Mouse (Mus musculus): Measurements from ENCODE around the gene Gpr107. TPM values are rescaled to one million over a fixed set of nuclear protein-coding genes. Genes with fewer than 3 reads are reported as not detected.

Gpr107 gene
- polyA plus RNA-seq, 1 experiment from 2014 or later, result 38.1 TPM

- WGBS, result 36% methylated on average over 3 of the region's 3 CpGs
- Histone ChIP-seq H3K9ac (peak overlapping the region; percentile 96), H3K36me3 (peaks cover 23% of the 10 kb centered on the region), H3K4me3 (peak overlapping the region; percentile 87), H3K27me3 (peaks cover 18% of the 10 kb centered on the region; the same call in 1 of the 2 replicates), H3K4me1 (replicated peaks) (peaks cover 25% of the 10 kb centered on the region), H3K4me2 (peak overlapping the region; percentile 84), H3K9me3 (no peaks in the 10 kb centered on the region), H3K27ac (peak overlapping the region; percentile 91; the same call in 1 of the 2 replicates)
- ATAC-seq (ENCODE audit: low FRiP score), result no peak
Measured at GRCm38 (mm10) chr2:31142505-31142904, 9.6 kb upstream of the Gpr107 start.

- Histone ChIP-seq H3K36me3 (peaks cover 31% of the 10 kb centered on the region), H3K4me3 (no peak overlapping the region), H3K27me3 (peaks cover 18% of the 10 kb centered on the region; the same call in 1 of the 2 replicates), H3K9me3 (no peaks in the 10 kb centered on the region), H3K27ac (no peak overlapping the region), H3K4me1 (replicated peaks) (peaks cover 23% of the 10 kb centered on the region), H3K4me2 (no peak overlapping the region), H3K9ac (no peak overlapping the region)
- no peak for ATAC-seq (ENCODE audit: low FRiP score)
- WGBS, result 84% methylated on average over 6 of the region's 6 CpGs
Measured at GRCm38 (mm10) chr2:31143326-31143725, 8.8 kb upstream of the Gpr107 start.

DNA sequence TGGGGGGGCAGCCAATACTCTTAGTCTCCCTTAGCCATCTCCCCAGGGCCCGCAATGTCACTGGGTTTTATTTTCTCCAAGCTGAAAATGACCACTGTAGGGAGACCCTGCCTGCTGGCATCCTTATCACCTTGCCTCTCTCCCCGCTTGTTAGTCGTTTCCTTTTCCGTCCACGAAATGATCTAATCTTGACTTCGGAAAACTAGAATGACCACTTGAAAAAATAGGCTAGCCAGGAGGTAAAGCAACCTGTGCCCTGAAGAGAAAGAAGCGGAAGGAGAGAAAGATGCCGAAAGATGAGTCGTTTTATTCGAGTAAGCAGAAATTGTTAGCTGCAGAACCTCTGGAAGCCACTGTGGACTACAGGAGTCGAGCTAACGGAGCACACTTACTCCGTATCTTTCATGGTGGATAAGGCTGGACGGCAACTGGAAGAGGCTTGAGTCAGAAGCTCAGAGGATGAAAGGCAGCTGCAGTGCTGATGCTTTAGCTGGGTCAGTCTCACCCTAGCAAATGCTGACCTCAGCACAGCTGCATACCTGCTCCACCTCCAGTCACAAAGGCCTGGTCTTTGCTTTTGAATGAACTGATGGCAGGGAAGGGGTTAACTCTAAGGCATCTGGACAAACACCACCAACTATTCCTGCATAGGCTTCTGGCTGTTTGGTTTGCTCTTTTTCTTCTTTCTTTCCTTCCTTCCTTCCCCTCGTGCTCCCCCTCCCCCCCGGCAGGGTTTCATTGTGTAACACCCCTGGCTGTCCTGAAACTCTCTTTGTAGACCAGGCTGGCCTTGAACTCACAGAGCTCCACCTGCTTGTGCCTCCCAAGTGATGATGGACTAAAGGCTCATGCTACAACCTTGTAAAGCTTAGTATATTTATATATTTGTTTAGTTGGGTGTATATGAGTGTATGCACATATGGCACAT lies 8.1 kb upstream of the Gpr107 start:
- 83% methylated on average over 16 of the region's 16 CpGs for WGBS
- Histone ChIP-seq H3K4me1 (replicated peaks) (peaks cover 23% of the 10 kb centered on the region), H3K9me3 (no peaks in the 10 kb centered on the region), H3K27me3 (peaks cover 18% of the 10 kb centered on the region; the same call in 1 of the 2 replicates), H3K4me2 (no peak overlapping the region), H3K27ac (no peak overlapping the region), H3K9ac (no peak overlapping the region), H3K4me3 (no peak overlapping the region), H3K36me3 (peaks cover 35% of the 10 kb centered on the region)
- ATAC-seq (ENCODE audit: low FRiP score), result no peak

GRCm38 (mm10) chr2:31144901-31145300 lies 7.2 kb upstream of the Gpr107 start:
- no peak overlapping the region for H3K27ac ChIP-seq
- no peak overlapping the region for H3K4me2 ChIP-seq
- H3K36me3 ChIP-seq, result peaks cover 43% of the 10 kb centered on the region
- no peak for ATAC-seq (ENCODE audit: low FRiP score)
- H3K9me3 ChIP-seq, result no peaks in the 10 kb centered on the region
- H3K27me3 ChIP-seq, result peaks cover 18% of the 10 kb centered on the region; the same call in 1 of the 2 replicates
- H3K4me1 ChIP-seq (replicated peaks), result peaks cover 17% of the 10 kb centered on the region
- no peak overlapping the region for H3K9ac ChIP-seq
- H3K4me3 ChIP-seq, result no peak overlapping the region
- WGBS, result 84% methylated on average over 1 of the region's 1 CpGs

DNA sequence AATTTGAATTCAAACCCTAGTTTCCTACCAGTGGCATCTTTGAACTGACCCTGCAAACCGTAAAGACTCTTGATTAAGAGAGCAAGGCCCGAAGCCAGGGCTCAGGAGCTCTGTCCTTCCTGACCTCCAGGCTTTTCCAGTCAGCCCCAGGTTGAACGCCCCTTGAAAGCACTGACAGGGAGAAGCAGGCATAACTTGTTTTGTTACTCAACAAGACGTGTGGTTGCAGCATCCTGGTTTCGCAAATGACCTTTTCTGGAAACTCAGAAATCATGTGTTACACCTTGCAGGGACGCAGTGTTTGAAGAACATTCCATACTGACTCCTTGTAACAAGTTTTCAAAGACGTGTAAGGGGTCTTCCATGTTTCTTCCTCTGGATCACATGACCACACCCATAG lies 5.1 kb upstream of the Gpr107 start:
- no peak overlapping the region for H3K4me3 ChIP-seq
- peaks cover 12% of the 10 kb centered on the region; the same call in 1 of the 2 replicates for H3K27me3 ChIP-seq
- no peak overlapping the region for H3K27ac ChIP-seq
- no peak overlapping the region for H3K4me2 ChIP-seq
- no peaks in the 10 kb centered on the region for H3K9me3 ChIP-seq
- no peak overlapping the region for H3K9ac ChIP-seq
- no peak for ATAC-seq (ENCODE audit: low FRiP score)
- H3K4me1 ChIP-seq (replicated peaks), result peaks cover 12% of the 10 kb centered on the region
- WGBS, result 91% methylated on average over 7 of the region's 7 CpGs
- H3K36me3 ChIP-seq, result peaks cover 51% of the 10 kb centered on the region

GRCm38 (mm10) chr2:31150762-31151161 lies 1.4 kb upstream of the Gpr107 start:
- Histone ChIP-seq H3K4me1 (replicated peaks) (peaks cover 28% of the 10 kb centered on the region), H3K4me2 (peak overlapping the region; percentile 90; the same call in 1 of the 2 replicates), H3K27ac (no peak overlapping the region), H3K27me3 (no peaks in the 10 kb centered on the region), H3K9ac (no peak overlapping the region), H3K36me3 (peaks cover 42% of the 10 kb centered on the region), H3K4me3 (0 out of 2 replicates have a peak overlapping the region, but pooled peaks have one; percentile 94), H3K9me3 (no peaks in the 10 kb centered on the region)
- ATAC-seq (ENCODE audit: low FRiP score), result no peak

- Histone ChIP-seq H3K9me3 (no peaks in the 10 kb centered on the region), H3K27me3 (no peaks in the 10 kb centered on the region), H3K4me3 (no peak overlapping the region), H3K36me3 (0 out of 2 replicates have a peak, but pooled peaks cover 3% of the 10 kb centered on the region), H3K9ac (no peak overlapping the region), H3K4me1 (replicated peaks) (peaks cover 21% of the 10 kb centered on the region), H3K4me2 (no peak overlapping the region), H3K27ac (no peak overlapping the region)
- WGBS, result 93% methylated on average over 3 of the region's 3 CpGs
- no peak for ATAC-seq (ENCODE audit: low FRiP score)
Measured at GRCm38 (mm10) chr2:31156846-31157245, 4.7 kb downstream of the Gpr107 start.

DNA sequence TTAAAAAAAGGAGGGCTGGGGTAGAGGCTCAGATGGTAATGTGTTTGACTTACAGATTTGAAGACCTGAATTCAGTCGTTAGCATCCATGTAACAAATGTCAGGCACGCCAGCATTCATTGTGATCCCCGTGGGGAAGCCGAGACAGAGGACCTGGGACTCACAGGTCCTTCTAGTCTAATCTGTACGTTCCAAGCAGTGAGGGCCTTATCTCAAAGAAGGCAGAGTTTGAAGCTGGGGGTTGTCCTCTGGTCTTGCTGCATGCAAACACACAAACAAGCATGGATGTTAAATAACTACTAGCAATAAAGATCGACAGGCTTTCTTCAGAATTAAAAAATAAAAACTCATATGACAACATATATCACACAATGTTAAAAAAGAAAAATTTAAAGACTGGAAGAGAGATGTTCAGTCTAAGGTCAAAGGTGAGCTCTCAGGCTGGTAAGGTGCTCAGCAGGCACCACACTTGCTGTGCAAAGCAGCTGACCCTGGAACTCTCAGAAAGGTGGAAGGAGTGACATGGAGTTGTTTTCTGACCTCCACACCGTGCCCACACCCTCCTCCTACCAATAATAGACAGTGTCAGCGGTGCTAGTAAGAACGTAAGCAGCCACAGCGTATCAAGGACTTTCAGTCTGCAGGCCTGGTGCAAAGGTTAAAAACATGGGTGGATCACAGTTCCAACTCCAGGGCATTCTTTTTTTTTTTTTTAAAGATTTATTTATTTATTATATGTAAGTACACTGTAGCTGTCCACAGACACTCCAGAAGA lies 8.2 kb downstream of the Gpr107 start:
- Histone ChIP-seq H3K9ac (no peak overlapping the region), H3K4me1 (replicated peaks) (peaks cover 20% of the 10 kb centered on the region), H3K27me3 (no peaks in the 10 kb centered on the region), H3K4me2 (no peak overlapping the region), H3K36me3 (0 out of 2 replicates have a peak, but pooled peaks cover 3% of the 10 kb centered on the region), H3K4me3 (no peak overlapping the region), H3K9me3 (no peaks in the 10 kb centered on the region), H3K27ac (no peak overlapping the region)
- 89% methylated on average over 10 of the region's 10 CpGs for WGBS
- no peak for ATAC-seq (ENCODE audit: low FRiP score)

GRCm38 (mm10) chr2:31161620-31162019 lies 9.5 kb downstream of the Gpr107 start:
- 91% methylated on average over 4 of the region's 4 CpGs for WGBS

DNA sequence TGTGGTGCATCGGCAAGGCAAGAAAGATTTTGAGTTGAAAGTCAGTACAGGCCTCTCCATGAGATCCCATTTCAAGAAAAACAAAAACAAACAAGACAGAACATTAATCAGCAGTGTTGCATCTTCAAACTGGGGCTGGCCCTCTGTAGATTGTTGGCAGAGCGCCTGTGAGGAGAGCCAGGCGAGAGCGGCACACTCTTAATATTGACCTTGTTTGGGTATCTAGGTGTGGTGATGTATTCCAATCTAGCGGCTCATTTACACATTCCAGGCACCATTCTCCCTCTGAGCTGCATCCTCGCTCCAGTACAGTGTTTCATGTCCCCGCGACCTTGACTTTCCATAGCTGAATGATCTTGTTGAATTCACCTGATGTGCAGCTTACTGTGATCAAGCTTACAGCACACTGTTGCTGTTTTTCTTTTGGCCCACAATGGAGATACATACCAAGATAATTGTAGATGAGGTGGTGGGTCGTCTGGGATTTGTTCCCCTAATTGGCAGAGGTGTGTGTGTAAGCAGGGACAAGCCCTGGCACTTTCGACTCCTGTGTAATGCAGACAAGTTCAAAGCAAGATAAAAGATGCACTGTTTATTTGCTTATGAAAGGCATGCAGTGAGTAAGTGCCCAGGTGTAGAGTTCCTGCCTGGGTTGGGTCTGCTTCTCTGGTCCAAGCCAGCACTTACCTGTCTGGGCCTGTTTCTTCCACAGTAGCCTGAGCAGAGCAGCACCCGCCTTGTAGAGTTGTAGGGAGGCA lies 11.4 kb downstream of the Gpr107 start:
- WGBS, result 90% methylated on average over 11 of the region's 11 CpGs
- Histone ChIP-seq H3K27ac (no peak overlapping the region), H3K4me3 (no peak overlapping the region)

More at GRCm38 (mm10) chr2:31161620-31162019, 9.5 kb downstream of the Gpr107 start:
- H3K27me3 ChIP-seq, result no peaks in the 10 kb centered on the region
- H3K4me1 ChIP-seq (replicated peaks), result peaks cover 22% of the 10 kb centered on the region
- no peak overlapping the region for H3K4me3 ChIP-seq
- no peaks in the 10 kb centered on the region for H3K9me3 ChIP-seq
- H3K36me3 ChIP-seq, result 0 out of 2 replicates have a peak, but pooled peaks cover 3% of the 10 kb centered on the region
- no peak for ATAC-seq (ENCODE audit: low FRiP score)
- no peak overlapping the region for H3K9ac ChIP-seq
- H3K27ac ChIP-seq, result no peak overlapping the region
- H3K4me2 ChIP-seq, result no peak overlapping the region

GRCm38 (mm10) chr2:31164841-31165455 lies 12.8 kb downstream of the Gpr107 start:
- WGBS, result 51% methylated on average over 5 of the region's 5 CpGs
- Histone ChIP-seq H3K9me3 (no peaks in the 10 kb centered on the region), H3K4me2 (no peak overlapping the region), H3K27ac (no peak overlapping the region), H3K4me3 (no peak overlapping the region), H3K36me3 (peaks cover 32% of the 10 kb centered on the region), H3K9ac (no peak overlapping the region), H3K27me3 (no peaks in the 10 kb centered on the region), H3K4me1 (replicated peaks) (peaks cover 22% of the 10 kb centered on the region)
- no peak for ATAC-seq (ENCODE audit: low FRiP score)

More for the DNA sequence above, 11.4 kb downstream of the Gpr107 start:
- H3K9me3 ChIP-seq, result no peaks in the 10 kb centered on the region
- H3K27me3 ChIP-seq, result no peaks in the 10 kb centered on the region
- peaks cover 22% of the 10 kb centered on the region for H3K4me1 ChIP-seq (replicated peaks)
- H3K4me2 ChIP-seq, result no peak overlapping the region
- ATAC-seq (ENCODE audit: low FRiP score), result no peak
- peaks cover 18% of the 10 kb centered on the region for H3K36me3 ChIP-seq
- no peak overlapping the region; the same call in 1 of the 2 replicates for H3K9ac ChIP-seq
